Mouse (Mus musculus) C2C12 (cell line): ENCODE measurements around the gene Zfp719. TPM values are rescaled to one million over a fixed set of nuclear protein-coding genes. Genes with fewer than 3 reads are reported as not detected.

Experiments used
- H3K27me3 ChIP-seq: one replicate; pipeline ENCODE4 v1.6.1; 2011; ENCODE audit not compliant: control insufficient read depth, insufficient read depth, insufficient read length
- H3K36me3 ChIP-seq: one replicate; pipeline ENCODE4 v1.6.1; 2011; ENCODE audit not compliant: control insufficient read depth, insufficient read depth
- H3K4me3 ChIP-seq: one replicate; pipeline ENCODE4 v1.5.1; 2011; ENCODE audit warnings: mild to moderate bottlenecking, control low read depth; ENCODE audit not compliant: poor library complexity, insufficient read depth, severe bottlenecking
- H3K79me2 ChIP-seq: one replicate; pipeline ENCODE4 v1.6.1; 2011; ENCODE audit not compliant: control insufficient read depth, insufficient read depth
- H3K79me3 ChIP-seq: one replicate; pipeline ENCODE4 v1.6.1; 2011; ENCODE audit warnings: low read depth, control low read depth
- H3ac ChIP-seq: one replicate; pipeline ENCODE3; 2011; ENCODE audit warnings: low read depth; ENCODE audit not compliant: control insufficient read depth, insufficient read length
- CEBPB ChIP-seq: IDR thresholded peaks from one replicate; pipeline ENCODE4 v1.6.1; 2011; ENCODE audit warnings: low read depth, mild to moderate bottlenecking, control low read depth, moderate library complexity
- CTCF ChIP-seq: IDR thresholded peaks from one replicate; pipeline ENCODE4 v1.5.1; 2011; ENCODE audit not compliant: control insufficient read depth, insufficient read depth, insufficient read length
- FOSL1 ChIP-seq: IDR thresholded peaks from one replicate; pipeline ENCODE4 v1.8.0; 2011; ENCODE audit warnings: mild to moderate bottlenecking, low read length; ENCODE audit not compliant: poor library complexity, insufficient read depth, severe bottlenecking
- MAX ChIP-seq: IDR thresholded peaks from one replicate; pipeline ENCODE4 v1.6.1; 2011; ENCODE audit warnings: mild to moderate bottlenecking, control low read depth
- MYOD1 ChIP-seq: IDR thresholded peaks from one replicate; pipeline ENCODE4 v1.6.1; 2011; ENCODE audit warnings: low read depth; ENCODE audit not compliant: control insufficient read depth, insufficient read length
- MYOG ChIP-seq: IDR thresholded peaks from one replicate; pipeline ENCODE4 v1.6.1; 2011; ENCODE audit not compliant: control insufficient read depth, insufficient read length; ENCODE audit errors: extremely low read depth
- USF1 ChIP-seq: IDR thresholded peaks from one replicate; pipeline ENCODE4 v1.6.1; 2011; ENCODE audit warnings: low read depth, mild to moderate bottlenecking, control low read depth, moderate library complexity
- long read RNA-seq, 2 experiments: library from polyadenylated mRNA; unstranded; transcript quantifications; one replicate each; pipeline ENCODE4 v2.0.0; 2019 to 2020
- polyA plus RNA-seq: library from polyadenylated mRNA; unstranded; fragments of >200 nt; fragmentation: generic; extraction: Trizol; gene quantifications from one replicate; pipeline ENCODE4 v1.2.1, GENCODE M21; 2012; ENCODE audit warnings: missing spikeins

Zfp719 gene
- polyA plus RNA-seq: 2.1 TPM
- long read RNA-seq, experiment 1, full-length matches to known transcripts: 4 of 6 reads
- long read RNA-seq, experiment 1, partial matches to known transcripts: 1 of 6 reads
- long read RNA-seq, experiment 1, other reads (novel, unspliced or antisense): 1 of 6 reads
- long read RNA-seq, experiment 2, full-length matches to known transcripts: 45 of 57 reads
- long read RNA-seq, experiment 2, partial matches to known transcripts: 4 of 57 reads
- long read RNA-seq, experiment 2, other reads (novel, unspliced or antisense): 8 of 57 reads

- Histone ChIP-seq H3K79me3 (peaks cover 33% of the 10 kb centered on the region), H3K36me3 (peaks cover 10% of the 10 kb centered on the region), H3ac (peak within 1 kb of the TSS; percentile 37), H3K4me3 (peak within 1 kb of the TSS; percentile 68), H3K27me3 (no peaks in the 10 kb centered on the region), H3K79me2 (peaks cover 47% of the 10 kb centered on the region)
- TF ChIP-seq MYOD1 (no peak), CEBPB (no peak), USF1 (peak; percentile 8), FOSL1 (no peak), MAX (no peak), CTCF (no peak)
Observed at GRCm38 (mm10) chr7:43579440-43580171, at the start of gene Zfp719. Gene Zfp719 (plus strand): TSS chr7:43579610.

DNA sequence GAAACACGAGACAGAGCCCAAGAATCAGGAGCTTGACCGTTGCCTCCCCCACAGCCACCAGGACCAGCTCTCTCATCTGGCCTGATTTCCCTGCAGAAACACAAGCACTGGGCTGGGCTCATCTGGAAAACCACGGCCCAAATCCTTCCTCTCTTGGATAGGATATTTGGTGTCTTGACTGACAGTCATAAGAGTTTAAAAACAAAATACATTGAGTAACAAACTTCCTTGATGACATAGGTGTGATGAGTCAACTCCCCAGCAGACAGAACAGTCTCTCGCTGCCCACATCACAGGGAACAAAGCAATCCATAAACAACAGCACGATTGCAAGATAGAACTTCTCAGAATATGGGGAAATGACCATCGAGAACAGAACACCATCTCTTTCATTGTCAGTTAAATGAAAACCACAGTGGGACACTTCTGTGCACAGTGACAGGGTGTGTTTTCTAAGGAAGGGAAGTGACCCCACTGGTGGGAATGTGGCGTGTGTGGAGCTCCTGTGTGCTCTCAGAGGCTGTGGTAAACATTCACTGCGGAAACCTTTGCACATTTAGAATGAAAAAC is 49.1 kb upstream of the Zfp719 start:
- Histone ChIP-seq H3K36me3 (no peaks in the 10 kb centered on the region), H3ac (no peak overlapping the region), H3K4me3 (no peak overlapping the region), H3K79me3 (no peaks in the 10 kb centered on the region), H3K27me3 (no peaks in the 10 kb centered on the region), H3K79me2 (no peaks in the 10 kb centered on the region)
- TF ChIP-seq CEBPB (peak; percentile 44), FOSL1 (no peak), MYOG (no peak), CTCF (no peak), MAX (no peak), MYOD1 (no peak), USF1 (no peak)

DNA sequence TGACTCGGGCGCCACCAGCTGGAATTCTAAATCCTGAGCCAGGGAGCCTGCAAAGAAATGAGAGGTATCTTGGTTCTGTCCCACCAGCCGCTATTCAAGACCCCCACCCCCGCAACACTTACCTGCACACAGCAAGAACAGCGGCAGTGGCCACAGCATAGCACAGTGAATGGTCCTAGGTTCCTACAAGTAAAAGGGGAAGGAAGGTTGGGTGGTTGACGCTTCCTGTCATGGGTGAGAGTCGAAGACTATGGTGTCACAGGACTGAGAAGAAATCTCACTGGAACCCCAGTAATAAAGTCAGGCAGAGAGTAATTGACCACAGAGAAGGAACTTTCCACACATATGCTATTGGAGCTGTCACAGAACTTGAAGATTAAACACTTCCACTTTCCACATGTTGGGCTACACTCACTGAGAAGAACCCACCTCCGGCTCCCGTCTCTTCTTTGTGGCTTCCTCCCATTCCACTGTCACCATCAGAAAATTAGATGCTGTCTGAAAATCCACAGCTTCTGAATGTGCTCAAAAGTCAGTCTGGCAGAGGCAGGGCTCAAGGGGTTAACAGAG is 46.4 kb upstream of the Zfp719 start:
- TF ChIP-seq CTCF (no peak), USF1 (no peak), FOSL1 (no peak)
- no peaks in the 10 kb centered on the region for H3K79me3 ChIP-seq
- H3K36me3 ChIP-seq: no peaks in the 10 kb centered on the region
- H3K79me2 ChIP-seq: no peaks in the 10 kb centered on the region
- no peak overlapping the region for H3ac ChIP-seq
- no peaks in the 10 kb centered on the region for H3K27me3 ChIP-seq
- H3K4me3 ChIP-seq: no peak overlapping the region

GRCm38 (mm10) chr7:43538524-43538923 is 40.9 kb upstream of the Zfp719 start:
- Histone ChIP-seq H3K79me3 (no peaks in the 10 kb centered on the region), H3ac (no peak overlapping the region), H3K27me3 (no peaks in the 10 kb centered on the region), H3K4me3 (no peak overlapping the region), H3K79me2 (no peaks in the 10 kb centered on the region), H3K36me3 (no peaks in the 10 kb centered on the region)
- no peak for TF ChIP-seq MAX
- TF ChIP-seq FOSL1: no peak

GRCm38 (mm10) chr7:43544225-43544977 is 35.0 kb upstream of the Zfp719 start, which contains the start of gene Cd33:
Gene Cd33 (minus strand): TSS chr7:43544428.
- no peak within 1 kb of the TSS for H3ac ChIP-seq
- no peaks in the 10 kb centered on the region for H3K79me3 ChIP-seq
- no peak within 1 kb of the TSS for H3K4me3 ChIP-seq
- H3K36me3 ChIP-seq: no peaks in the 10 kb centered on the region
- H3K79me2 ChIP-seq: no peaks in the 10 kb centered on the region
- TF ChIP-seq CTCF (no peak), MYOG (no peak), CEBPB (no peak), USF1 (no peak), FOSL1 (no peak), MAX (no peak), MYOD1 (no peak)
- H3K27me3 ChIP-seq: no peaks in the 10 kb centered on the region
